Mouse (Mus musculus) 3T3-L1 (cell line): ENCODE data around the gene Epha8.

Experiments
- DNase-seq: peaks from one replicate; pipeline ENCODE4 v3.0.0-alpha.2; 2015; ENCODE audit warnings: low read depth, low spot score

Epha8 gene

DNA sequence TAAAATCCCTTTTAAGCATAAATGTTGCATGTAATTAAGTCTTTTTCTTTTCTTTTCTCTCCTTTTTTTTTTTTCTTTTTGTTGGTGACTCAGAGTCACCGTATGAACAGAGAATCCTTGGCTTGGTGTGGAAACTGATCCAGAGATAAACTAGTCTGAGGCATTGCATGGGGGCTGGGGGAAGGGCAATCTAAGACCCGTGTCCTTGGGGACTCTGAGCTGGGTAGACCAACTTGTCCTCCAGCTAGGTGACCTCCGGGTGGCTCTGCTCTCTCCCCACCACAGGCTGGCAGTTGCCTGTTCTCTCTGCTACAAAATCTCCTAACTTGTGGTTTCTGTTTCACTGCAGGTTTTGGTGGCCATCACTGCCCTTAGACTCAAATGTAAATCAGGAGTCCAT lies 3.5 kb upstream of the Epha8 start:
- DNase-seq = no peak

DNA sequence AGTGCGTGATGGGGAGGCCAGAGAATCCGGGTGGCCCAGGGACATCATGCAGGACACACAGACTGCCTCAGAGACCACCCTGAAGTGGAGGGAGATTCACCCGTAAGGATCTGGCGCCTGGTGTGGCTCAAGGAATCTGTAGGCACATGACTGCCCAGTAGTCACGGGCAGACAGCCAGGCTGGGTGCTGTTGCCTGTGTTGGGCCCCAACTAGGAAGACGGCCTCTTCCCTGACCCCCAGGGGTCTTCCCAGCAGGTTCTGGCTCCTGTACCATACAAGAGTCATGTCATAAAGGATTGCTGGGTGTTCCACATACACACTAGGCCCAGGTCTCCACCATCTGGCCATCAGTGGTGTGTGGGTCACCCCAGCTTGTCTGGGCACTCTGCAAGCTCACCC lies 2.1 kb downstream of the Epha8 start:
- no peak for DNase-seq

DNA sequence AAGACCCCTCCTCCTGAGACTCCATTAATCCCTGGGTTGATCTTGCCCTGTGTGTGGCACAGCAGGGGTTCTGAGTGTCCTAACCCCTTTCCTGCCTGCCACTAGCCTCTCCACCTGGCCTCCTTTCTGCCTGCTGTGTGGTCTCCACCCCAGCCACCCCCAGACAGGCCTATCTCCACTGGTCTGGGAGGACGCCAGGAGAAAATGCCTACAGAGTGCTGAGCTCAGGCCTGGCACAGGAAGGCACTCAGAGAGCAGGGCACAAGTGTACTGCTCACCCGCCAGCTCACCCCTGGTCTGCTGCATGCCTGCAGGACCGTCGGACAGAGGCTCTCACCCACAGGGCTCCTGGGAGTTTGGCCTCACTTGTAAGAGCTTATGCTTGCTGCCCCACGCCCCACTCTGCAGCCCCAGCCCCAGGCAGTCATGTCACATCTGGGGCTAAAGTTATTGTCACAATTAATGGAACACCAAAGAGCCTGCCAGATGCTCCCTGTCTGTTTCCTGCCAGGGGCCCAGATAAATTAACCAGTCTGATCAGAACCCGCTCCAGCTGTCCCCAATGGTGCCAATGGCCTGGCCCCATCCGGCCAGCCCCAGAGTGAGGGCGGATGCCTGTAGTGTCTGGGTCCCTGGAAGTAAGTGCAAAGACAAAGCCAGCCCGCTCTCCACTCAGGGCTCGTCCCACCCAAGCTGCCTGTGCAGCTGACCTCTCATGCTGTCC lies 7.2 kb downstream of the Epha8 start:
- no peak for DNase-seq

DNA sequence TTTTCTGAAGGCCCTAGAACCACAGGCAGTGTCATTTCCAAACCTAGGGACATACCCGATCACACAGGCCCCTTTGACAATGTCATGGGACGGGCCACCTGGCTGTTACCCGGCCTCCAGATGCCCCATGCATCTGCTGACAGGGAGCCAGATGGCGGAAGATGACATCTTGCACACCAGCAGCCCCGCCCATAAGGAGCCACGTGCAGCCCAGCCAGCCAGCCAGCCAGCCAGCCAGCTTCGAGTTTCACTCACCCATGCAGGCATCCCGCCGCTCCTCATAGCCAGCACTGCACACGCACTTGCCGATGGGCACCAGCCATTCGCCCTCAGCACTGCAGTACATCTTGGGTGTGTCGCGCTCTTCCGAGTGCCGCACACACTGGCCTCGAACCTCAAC lies 11.2 kb downstream of the Epha8 start:
- DNase-seq = no peak

DNA sequence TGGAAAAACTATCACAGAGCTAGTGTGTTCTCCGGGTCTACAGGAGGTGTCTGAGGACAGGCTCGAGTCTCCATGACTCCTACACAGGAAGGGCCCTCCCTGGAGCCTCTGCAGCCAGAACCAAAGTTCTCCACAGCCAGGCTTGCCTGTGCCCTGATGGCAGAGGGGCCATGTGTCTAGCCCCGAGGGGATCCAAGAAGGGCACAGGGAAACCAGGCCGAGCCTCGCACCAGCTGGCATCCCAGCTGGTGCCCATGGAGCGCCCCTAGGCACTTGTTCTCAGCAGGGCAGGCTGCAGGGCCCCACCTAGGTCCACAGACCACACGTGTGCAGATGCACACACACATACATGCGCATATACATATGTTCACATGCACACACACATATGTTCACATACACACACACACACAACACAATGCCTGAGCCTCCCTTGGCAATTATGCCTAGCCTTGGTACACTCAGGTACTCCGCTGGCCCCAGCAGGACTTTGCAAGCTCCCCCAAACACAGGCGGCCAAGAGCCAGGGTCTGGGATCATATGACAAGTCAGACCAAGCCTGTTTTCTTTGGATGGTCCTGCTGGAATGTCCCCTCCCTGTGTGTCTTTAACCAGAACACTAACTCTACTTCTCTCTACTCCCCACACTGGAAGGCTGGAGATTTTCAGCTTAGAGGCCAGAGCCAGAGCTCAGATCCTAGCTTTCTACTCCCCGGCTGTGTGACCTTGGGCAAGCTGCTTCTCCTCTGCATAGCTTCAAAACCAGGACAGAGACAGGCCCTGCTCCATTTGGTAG lies 11.9 kb downstream of the Epha8 start:
- DNase-seq = no peak

DNA sequence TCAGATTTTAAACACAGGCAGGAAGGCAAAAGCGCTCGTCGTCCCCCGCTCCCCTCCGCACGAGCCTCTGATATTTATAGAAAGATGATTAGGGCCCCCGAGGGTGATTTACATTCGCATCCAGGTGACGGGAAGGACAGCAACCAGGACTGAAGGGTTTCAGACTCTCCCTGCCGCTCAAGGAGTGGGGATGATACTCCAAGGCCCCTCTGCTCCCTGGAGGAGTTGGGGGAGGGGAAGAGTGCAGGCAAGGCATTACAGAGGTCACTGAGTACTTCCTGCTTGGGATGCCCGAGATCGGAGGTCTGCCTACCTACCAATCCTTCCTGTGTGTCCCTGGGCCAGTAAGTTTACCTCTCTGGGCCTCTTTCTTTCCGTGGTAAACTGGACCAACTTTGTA lies 13.4 kb downstream of the Epha8 start:
- no peak for DNase-seq

DNA sequence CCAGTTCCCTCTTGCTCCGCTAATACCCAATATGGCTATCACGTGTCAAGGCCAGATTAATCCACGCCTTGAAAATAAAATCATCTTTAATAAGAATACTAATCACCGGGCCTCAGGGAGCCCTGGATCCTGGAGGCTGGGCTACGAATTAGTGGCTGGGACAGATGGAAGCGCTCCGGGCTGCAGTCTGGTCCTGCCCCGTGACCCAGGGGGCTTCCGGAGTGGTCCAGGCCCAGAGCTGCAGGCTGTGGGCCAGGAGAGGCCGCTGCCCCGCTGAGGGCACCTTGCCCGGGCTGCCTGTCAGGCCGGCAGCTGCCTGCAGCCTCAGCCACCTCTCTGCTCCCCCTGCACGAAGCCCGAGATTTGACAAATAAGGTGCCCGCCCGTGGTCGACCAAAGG lies 13.9 kb downstream of the Epha8 start:
- DNase-seq = no peak

DNA sequence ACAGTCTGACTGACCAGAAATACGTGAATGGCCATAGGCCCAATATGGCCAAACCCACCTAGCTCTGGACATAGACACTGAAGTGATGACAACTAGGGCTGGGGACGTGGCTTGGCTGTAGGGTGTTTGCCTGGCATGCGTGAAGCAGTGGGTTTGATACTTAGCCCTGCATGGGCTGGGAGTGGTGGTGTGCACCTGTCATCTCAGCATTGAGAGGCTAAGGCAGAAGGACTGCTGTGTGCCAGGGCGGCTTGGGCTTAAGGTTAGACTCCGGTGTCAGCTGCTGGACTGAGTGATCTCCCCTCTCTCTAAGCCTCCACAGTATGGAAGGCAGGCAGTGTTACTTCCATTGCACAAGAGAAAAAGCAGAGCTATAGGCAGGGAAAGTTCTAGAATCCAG lies 18.7 kb downstream of the Epha8 start:
- DNase-seq = no peak

DNA sequence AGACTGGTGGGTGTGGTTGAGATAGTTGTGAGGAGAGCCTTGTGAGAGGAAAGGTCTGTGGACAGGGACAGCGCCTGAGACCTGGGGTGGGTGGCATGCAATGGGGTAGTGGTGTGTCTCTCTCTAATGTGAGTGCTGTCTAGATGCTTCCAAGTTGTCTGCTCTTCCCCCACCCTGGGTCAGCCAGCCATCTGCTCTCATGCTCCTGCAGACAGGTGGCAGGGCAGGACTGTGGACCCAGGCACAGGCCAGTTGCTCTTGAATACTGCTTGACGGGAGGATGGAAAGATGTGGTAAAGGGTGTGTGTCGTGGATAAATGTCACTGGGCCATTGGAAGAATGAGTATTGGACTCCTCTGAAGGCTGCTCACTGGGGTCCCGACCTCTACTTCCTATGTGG lies 19.3 kb downstream of the Epha8 start:
- DNase-seq = no peak

DNA sequence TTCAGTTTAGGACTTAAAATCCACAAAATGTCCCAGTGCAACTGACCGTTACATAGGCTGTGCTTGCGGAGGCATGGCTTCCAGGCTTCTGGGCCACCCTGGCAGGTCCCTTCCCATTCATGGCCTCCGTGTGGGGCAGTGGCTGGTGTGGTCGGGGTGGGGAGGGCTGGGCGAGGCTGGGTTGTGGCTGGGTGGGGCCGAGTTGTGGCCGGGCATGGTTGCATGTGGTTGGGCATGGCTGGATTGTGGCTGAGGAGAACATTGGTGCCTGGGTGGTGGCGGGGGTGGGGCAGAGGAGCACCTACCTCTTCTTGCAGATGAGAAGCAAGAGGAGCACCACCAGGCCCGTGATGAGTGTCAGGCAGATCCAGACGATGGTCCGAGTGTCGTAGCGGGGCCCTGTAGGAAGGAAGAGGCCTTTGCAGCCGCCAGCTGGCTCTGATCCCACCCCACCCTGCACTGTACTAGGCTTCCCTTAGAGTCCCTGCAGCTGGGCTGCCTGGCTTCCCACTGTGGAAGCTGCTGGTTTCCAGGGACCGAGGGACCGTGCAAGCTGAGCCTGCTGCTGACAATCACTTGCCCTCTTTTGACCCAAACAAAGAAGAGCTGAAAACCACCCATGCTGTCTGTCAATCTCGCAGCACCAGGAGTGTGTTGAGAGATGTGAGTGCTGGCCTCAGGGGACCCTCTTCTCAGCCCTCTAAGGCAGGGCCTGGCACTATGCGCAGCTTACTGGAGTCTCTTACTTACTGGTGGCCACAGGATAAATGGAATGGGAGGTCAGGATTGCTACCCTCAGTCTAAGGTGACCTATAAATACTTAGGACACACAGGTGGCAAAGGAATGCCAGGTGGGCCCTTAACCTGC lies 21.6 kb downstream of the Epha8 start:
- DNase-seq = no peak

DNA sequence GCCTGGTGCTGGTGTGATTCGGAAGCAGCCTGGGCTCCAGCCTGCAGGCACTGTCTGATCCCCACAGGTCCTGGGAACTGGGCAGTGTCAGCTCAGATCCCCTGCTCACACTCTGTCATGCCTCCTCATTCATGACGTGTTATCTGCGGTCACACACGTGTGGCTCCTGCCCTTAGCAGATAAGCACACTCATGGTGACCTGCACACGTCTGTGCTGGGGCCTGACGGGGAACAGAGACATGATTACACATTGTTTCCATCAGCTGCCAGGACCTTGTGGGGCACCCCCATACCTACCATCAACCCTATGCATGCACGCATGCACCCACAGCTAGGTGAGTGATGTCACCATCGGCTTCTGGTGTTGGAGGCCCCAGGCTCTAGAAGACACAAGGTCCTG lies 26.1 kb downstream of the Epha8 start:
- no peak for DNase-seq

DNA sequence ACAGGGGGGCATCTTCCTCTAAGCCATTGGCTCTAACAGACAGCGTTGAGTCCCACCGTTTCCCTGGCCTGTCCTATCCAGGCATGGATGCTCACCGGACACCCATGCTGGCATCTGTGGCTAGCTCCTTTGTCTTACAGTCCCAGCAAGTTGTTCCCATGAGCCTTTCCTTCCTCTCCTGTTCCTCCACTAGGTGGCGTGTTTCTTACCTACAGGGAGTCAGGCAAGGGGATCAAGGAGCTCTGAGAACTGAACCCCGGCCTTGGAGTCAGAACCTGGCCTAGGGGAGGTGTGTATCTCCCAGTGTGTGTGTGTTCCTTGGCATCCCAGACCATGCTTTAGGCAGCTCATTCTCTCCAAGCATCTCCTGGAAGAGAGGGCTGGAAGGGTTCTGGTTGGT lies 27.7 kb downstream of the Epha8 start:
- DNase-seq = peak; percentile 59

DNA sequence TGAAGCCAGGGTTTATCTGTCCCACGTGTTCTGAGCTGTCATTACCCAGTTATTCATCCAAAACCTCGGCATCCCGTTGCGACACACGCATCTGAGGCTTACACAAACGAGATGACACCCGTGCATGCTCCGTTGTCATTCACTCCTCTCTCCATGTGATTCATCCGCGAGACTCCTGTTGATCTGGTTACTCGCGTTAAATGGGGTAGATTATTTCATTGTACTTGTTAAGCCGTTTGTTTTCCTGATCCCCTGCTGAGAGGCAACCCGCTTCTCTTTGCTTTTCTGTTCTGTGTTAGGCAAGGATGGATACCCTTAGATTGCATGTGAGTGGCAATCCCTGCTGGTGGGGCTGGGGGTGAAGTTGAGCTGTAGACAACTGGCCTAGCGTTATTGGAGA lies 30.8 kb downstream of the Epha8 start:
- DNase-seq = no peak

DNA sequence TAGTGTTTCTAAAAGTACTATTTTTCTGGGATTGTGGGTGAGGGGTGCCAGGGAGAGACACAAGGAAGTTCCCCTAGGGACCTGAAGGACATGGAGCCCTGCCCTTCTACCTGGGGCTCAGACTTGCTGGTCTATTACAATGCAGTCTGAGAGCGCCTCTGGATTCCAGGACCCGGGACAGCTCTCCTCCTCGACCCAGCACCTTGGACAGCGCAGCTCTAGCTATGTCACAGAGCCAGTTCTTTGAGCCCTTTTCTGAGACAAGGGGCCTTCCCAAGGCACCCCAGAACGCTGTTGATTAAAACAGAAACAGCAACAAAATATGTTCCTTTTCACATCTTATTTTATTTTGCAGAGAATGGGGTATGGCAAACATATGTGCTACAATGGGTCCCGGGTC lies 32.1 kb downstream of the Epha8 start:
- peak; percentile 71 for DNase-seq

DNA sequence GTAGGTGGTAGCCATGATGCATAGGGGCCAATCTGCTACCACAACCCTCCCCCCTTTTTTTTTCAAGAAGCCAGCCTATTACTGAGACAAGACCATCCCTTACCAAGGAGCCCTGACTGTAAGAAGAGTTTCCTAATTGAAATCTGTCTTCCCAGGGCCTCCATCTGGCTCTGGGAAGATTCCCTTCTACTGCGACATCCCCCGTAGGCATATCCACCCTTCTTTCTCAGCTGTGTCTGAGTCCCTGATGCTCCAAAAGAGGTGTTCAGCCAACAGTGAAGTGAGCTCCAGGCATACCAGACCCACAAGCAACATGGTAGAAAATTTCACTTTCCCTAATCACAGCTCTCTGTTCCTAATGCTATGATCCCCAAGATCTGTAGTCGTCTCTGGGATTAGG lies 37.1 kb downstream of the Epha8 start:
- no peak for DNase-seq

DNA sequence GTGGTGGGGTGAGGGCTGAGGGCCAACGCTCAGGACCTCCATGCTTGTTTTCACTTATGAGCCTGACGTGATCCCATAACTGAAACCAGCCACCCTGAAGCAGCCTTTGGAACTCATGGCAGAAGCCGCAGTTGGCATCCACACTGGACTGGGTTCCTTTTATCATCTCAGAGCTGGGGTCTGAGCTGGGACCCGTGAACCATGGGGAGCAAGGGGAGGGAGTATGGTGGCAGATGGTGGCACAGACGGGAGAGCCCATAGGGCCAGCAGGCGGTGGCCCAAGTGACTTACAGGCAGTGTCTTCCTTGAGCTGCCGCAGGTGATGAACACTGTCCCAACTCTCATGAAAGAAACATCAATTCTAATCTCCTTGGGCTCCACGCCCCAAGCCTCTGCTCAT lies 37.8 kb downstream of the Epha8 start:
- DNase-seq = no peak

DNA sequence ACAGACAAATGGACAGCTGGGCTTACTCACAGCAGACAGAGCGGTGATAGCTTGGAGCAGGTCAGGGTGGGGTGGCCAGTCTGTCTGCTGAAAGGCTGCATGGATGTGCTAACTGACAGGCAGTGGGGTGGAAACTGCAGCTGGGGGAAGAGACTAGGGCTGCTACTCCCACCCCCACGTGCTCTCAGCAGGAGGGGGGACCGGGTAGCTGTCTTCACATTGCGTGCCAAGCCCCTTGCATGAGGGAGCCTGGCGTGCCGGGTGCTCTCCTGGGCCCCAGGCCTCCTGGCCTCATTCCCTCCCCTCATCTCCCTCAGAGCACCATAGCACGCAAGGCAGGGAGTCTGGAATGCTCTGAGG lies 39.5 kb downstream of the Epha8 start:
- DNase-seq = no peak

DNA sequence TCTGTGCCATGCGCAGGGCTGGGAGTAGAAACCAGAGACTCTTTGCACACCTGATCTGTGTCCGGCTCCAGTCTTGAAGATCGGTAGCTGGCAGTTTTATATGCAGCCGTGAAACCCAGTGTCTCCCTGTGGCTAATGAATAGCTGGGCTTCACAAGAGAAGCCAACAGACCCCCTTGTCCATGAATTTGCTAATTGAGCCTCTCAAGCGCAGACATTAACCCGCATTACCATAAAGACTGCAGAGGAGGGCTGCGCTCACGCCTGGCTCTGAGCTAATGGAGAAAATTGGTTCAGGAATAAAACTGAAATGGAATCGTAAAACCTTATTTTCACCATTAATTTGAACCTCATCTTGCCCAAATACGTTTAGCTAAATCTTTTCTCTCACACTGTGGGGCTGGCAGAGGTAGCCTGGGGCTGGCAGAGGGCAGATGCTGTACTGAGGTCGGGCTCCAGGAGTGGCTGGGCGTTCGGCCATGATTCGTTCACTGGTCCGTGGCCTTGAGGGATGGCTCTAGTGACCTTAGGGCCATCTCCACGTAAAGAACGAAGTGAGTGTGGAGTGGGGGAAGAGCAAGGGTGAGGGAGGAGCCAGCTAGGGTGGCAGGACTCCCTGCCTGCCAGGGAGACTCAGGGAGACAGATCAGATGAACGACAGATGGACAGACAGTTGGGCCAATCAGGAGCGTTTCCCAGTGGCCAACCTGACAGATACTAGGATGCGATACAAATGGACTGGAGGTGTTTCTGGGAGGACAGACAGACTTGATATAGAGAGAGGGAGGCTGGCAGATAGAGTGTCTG lies 40.1 kb downstream of the Epha8 start:
- DNase-seq = no peak

DNA sequence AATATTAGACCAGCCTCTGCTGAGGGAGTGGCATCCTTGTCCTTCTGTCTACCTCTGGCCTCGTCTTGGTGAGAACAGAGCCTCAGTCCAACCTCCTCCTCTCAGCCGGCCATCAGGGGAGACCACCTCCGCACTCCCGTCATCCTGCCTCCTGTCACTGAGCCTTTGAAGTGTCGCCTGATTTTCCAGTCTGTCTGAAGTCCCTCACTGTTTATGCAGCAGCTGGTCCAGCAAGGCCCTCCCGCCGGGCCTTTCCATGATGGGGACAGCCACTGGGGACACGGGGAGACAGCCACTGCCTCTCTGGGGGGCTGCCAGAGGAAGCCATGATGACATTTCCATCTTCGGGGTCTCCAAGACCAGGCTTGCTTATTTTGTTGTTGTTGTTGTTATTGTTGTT lies 43.8 kb downstream of the Epha8 start:
- DNase-seq = no peak

DNA sequence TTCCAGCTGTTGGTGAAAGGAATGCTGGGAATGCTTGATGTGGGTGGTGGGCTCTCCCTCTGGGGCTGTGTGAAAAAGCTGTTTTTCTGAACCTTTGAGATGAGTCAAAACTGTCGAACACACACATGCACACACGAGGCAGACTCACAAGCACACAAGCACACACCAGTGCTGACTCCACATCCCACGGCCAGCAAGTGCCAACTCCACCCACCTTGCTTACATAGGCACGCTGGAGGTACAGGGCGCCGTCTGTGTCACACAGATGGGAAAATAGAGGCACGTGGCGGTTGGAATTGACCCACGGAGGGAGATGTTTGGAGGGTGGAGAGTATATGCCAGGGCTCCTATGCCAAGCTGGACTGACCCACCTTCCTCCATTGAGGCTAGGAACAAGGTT lies 44.8 kb downstream of the Epha8 start:
- DNase-seq = no peak

DNA sequence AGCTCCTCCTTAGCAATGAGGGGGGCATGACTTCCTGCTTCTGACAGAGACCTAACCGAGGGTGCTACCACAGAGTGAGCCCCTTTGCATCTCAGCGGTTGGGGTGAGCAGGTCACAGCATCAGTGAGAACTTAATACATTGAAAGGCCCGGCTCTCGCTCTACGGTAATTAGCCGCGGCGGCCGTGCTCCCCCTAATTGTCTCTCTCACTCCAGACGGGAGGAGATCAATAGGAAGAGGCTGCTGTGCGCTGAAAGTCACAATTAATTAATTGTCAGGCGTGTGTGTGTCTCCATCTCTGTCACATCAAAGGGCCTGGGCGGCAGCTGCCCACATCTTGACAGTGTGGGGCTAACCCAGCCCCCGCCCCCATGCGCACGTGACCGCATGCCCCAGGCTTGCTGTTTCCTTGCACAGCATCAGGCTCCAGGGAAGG lies 45.4 kb downstream of the Epha8 start:
- no peak for DNase-seq

DNA sequence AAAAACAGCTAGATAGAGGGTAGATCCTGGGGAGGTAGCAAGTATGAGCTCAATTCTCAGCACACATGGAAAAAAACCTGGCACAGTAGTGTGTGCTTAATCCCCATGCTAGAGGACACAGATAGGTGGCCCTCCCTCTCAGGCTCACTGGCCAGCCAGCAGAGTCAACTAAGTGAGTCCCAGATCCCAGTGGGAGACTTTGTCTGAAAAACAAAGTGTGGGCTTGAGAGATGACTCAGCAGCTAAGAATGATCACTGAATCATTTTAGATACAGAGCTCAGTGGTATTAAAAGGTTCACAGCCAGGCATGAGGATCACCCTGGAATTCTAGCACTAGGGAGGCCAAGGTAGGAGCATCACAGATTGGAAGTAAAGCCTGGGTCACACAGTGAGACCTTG lies 48.8 kb downstream of the Epha8 start:
- DNase-seq = no peak
